Mouse (Mus musculus) embryo, embryonic 9.5 days (tissue): ENCODE measurements around the gene Zfp462.

ENCODE experiments used
- DNase-seq: peaks from one replicate; pipeline ENCODE4 v3.0.0-alpha.2; 2017; ENCODE audit errors: extremely low spot score

Gene Zfp462

DNA sequence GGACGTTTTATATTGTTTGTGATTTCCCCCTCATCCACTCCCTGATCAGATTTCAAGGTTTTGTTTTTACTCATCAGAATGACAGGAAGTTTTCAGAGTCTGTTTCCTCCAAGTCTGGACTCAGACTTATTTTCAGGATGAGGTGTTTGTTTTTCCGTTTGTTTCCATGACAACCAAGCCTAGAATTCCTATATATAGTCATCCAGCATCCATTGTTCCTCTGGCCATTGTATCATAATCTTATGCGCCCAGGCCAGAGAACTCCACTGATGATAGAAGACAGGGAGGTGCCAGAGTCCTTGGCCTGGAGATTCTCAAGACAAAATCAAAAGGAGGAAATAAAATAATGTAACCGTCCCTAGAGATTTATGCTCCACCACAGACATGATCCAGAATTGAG is 97.7 kb downstream of the Zfp462 start:
- DNase-seq = no peak

DNA sequence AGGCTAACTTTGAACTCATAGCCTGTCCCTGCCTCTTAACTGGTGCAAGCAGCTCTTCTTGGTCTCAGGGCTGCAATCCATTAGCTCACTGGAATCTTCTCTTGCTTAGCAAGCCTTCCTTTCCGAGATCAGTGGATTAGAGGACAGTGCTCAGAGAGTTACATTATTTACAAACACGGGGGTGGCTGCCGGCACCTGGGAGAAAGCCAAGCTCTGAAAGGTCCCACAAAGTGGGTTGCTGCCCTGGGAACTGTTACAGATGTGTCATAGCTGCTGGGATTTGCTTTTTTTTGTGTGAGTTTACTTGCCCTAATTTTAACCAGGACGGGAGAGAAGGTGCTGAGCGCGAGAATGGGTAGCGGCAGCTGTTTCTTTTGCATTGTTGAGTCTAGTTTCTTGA is 102.4 kb downstream of the Zfp462 start:
- no peak for DNase-seq

DNA sequence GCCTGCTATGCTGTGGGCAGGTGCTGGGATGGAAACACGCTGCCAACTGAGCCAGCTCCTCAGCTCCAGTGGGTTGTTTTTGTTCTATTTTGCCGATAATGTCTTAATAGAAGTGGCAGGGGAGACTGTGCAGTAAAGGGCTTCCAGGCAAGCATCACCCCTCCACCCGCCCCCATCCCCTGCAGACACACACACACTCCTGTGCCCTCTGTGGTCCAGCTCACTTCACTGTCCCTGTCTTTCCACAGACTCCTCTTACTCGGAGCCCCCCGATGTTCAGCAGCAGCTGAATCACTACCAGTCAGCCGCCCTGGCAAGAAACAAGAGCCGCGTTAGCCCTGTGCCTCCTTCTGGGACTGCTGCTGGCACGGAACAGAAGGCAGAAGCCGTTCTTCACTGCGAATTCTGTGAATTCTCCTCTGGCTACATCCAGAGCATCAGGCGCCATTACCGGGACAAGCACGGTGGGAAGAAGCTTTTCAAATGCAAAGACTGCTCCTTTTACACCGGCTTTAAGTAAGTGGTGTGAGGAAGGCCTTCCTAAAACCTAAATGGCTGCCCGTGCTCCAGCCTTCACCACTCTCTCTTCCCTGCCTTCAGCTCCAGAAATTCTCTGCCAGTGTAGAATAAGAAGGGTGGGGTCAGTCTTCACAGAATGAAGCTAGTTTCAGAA is 105.2 kb downstream of the Zfp462 start:
- no peak for DNase-seq

DNA sequence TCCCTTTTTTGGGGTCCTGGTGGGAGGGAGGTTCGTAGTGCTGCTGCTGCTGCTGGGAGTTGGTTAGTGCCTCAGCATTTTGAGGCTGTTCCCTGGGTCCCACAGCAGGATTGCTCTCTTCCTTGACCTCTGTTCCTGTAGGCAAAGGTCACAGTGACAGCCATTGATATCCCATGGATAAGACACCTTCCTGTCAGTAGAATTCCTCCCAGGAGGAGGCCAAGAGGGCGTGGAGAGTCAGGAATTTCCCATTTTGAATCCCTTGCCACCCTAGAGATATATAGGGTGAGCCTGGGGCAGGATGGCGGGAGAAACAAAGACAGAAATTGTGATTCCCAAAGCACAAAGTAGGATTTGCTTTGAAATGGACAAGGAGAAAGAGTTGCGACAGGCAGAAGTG is 106.5 kb downstream of the Zfp462 start:
- no peak for DNase-seq

DNA sequence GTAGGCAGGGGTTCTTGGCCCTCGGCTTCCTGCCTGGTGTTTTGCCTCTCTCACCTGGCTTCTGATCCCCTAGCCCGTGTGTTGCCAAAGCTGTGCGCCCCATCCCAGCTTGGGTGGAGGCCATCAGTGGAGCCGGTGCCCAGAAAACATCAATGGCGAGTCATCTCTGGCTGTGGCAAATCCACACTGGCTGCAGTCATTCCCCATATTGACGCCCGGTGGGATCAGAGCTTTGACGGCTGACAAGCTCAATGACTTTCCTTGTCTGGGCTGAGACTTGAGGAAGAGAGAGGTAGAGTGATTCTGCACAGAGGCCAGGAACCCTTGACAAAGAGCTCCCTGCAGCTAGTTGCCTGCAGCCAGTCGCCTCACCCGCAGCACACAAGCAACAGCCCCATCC is 107.8 kb downstream of the Zfp462 start:
- DNase-seq = no peak

DNA sequence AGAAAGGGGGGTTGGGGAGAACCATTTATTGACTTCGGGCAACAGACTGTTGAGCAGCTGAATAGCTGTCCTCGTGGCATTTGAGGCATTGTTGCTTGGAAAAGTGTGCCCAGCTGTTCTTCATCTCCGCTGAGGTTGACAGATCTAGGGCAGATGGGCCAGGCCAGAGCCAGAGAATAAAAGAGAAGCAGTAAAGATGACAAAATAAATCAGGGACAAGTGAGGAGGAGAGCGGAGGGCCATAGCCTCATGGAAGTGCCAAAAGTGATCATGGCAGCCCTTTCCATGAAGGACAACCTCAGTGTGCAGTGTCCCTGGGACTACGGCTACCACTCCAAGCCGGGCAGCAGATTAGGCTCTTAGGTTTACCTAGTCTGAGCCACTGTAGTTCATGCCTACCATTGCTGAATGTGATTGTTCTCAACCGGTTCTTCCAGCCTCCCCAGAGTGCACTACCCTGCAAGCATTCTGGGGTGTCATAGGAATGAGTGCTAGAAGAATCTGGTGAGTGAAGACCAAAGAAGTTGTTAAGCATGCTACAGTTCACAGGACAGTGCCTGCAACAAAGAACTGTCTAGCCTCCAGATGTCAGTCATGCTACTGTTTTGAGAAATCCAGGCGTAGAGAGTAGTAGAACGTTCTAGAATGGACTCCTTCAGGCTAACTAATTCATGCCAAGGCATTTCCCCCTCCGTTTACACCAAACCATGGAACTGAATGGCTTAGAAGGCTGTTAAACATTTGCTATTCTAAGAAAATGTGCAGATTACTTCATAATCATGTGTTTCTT is 113.0 kb downstream of the Zfp462 start:
- no peak for DNase-seq

DNA sequence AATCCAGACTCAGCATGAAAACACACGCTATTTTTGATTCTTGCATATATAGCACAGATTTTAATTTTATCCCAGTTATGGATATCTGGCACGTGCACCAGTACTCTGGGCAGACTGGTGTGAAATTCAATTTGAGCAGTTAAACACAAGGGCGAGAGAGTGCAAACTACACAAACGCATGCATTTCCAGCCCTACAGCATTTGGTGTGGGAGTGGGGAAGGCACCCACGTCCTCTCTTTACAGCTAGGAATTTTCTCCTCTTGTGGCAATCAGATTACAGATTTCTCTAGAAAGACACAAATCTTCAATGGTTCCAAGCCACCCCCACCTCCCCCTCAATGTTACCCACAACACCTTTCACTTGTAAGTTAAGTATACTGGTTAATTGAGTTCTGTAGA is 114.1 kb downstream of the Zfp462 start:
- no peak for DNase-seq

DNA sequence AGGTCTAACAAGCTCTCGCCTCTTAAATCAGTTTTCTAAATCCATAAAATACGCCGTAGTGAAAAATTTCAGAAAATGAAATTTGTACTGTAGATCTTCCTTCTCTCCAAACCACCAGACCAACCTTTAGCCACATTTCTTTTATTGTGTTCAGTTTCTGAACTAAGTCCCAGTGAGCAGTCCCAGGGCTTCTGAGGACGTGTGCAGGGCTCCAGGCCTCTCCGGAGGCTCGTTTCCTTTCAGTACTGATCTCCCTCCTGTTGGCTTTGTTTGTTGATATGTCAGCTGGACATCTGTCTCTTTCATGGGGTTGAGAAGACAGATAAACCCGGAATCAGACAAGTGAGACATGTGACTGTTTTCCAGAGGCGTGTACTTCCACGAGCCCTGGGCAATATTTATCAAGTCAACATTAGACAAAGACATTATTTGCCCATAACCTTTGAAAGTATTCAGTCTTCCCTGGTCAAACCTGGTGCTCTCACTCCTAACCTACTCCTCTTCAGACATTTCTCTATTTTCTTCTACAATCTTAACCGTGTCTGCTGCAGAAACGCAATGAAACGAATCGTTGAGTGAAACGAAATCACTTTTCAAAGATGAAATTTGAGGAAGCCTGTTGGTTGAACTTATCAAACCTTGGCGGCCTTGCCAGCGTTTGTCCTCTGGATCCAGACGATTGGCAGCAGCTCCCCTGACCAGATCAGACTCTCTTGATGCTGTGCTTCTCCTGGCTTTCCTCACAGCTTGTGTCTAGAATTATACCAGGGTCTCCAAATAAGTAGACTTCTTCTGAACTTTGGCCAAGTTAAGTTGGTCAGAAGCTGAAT is 121.7 kb downstream of the Zfp462 start:
- DNase-seq = no peak

DNA sequence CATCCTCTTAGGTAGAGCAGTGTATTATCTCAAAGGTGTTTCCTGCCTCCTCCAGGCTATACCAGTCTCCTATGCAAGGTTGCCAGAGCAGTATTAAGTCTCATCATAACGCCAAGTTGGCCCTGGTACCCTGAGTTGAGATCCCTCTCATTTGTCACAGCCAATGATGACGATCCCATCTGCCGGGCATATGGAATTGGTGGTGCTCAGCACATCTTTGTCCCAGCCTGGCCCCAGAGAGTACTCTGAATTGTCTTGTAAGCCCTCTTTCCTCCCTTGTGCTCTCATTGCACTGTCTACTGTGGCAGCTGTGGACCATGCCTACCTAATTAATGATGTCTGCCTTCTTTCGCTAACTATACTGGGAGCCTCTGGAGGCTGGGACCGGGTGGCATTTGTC is 126.7 kb downstream of the Zfp462 start:
- no peak for DNase-seq

DNA sequence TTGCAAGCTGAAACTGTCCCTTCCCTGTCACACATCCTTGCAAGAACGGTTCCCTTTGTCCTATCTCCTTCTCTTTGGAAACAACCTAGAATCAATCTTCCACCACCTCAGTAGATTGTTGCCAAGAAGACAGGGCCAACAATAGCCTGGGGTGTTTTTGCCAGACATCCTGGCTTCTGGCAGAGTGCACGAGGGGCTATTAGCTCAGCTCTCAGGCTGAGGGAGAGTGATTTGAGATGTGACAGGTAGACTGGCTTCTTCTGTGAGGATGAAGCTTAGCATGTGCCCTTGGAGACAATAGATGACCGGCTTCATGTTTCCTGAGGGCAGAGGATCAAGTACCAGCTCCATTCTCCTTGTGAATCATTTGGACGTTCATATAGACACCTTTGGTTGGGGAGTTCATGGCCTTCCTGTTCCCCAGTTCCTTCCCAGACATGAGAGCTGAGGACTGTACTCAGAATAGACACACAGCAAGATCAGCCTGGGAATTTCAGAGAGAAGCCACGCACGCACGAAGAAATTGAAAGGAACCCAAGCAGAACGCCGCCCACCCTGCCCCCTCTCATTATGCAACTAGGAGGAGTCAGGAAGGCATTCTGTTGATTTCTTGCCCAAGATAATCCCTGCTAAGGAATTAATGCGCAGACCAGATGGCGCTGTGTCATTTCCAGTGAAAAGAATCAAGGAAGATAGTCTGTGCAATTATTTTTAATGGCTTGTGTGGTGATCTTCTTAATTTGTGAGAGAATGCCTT is 132.5 kb downstream of the Zfp462 start:
- DNase-seq = no peak

DNA sequence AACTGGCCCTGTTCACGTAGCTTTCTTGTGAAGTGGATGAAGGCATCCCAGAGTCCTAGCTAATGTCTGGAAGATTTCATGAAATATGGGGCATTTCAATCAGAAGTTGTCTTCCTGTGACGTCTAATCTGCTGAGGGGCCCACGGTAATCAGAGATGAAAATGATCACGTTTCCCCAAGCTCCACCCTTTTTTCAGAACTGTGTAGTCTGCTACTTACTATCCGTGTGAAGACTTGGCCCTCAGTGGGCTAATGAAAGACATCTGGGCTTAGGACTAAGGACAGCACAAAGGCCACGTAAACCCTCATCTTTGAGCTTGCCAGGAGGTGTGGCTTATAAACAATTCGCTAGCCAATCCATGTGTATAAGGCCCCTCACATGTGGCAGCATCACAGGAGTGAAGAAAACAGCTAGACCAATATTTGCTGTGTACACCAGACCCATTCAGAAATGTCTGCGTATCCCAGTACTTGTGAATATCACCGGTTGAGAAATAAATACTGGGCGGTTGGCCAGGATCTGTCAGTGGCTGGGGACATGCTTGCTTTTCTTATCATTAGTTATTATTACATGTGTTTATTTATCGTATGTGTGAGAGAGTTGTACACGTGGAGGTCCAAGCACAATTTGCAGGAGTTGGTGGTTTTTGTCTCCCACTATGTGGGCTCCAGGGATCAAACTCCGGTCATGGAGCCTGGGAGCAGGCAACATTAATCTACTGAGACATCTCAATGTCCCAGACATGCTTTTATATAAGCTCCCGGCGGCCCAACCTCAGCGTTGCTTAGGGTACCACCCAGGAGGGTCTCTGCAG is 133.3 kb downstream of the Zfp462 start:
- DNase-seq = no peak

DNA sequence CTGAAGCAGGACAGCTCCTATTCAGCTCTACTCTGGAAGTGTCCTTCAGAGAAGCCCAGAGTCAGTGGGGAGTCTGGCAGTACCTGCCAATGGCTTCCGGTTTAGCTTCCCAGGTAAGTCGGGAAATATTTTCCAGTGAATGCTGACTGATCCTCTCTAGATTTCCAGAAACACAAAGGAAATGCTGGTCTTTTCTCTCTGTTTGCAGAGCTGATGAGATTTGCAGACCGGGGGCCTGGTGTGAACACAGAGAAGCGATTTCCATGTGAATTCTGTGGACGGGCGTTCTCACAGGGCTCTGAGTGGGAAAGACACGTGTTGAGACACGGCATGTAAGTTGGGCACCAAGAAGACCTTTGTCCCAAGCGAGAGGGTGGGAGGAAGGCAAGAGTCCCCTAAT is 134.2 kb downstream of the Zfp462 start:
- DNase-seq = no peak

DNA sequence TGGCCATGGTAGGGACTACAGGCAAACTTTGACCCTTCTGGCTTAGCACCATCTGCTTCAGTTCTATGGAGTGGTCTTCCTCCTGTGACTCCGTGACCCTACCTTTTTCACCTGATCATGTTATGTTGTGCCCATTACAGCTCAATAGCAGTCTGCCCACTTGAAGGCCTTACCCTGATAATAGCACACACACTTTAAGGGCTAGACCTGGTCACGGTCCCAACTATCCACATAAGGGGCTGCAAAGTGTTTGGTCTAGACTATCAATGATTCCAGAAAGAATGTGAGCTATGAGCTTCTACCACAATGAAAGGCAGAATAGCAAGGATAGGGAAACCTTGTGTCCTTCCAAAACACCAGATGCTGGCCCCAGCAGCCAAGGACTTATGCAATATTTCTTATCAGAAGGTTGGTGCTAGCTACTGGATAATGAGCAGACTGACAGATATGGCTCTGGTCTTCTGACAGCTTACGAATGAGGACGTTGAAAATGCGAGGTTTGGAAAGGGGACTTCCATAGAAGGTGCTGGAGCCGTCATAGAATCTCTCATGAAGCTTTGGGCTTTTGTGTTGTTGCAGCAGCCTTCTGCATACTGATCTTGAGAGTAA is 139.3 kb downstream of the Zfp462 start:
- no peak for DNase-seq

DNA sequence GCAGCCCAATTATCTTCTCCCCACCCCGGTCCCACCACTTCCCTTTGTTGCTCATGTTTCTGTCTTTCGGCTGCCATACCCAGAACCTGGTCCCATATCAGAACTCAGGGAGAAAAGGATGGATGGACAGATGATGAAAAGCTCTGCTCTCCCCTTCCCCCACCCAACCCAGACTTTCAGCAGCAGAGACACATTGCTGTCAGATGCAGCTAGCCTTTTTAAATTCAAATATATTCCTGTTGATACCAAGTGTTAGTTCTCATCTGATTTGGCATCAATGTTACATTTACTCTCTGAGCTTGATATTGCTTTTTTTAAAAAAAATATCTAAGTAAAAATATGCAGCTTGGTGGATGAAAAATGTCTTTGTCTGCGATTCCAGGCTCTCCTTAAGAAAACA is 143.3 kb downstream of the Zfp462 start:
- DNase-seq = no peak

DNA sequence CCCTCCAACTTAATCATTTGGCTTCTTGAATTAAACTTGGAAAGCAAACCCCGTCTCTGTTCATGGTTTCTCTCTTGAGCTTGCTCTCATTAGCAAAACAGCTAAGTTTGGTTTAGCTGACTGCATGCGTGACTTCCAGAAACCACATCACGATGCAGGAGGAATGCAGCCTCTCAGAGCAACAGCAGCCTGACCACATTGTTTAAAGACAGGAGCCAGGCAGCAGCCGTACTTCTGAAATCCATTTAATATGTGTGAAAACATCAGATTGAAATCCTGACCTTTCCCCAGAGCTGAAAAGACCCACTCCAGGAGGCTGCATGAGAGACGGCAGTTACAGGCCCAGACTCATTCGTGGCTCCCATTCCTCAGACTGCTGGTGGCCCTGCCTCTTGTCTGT is 144.1 kb downstream of the Zfp462 start:
- DNase-seq = no peak

DNA sequence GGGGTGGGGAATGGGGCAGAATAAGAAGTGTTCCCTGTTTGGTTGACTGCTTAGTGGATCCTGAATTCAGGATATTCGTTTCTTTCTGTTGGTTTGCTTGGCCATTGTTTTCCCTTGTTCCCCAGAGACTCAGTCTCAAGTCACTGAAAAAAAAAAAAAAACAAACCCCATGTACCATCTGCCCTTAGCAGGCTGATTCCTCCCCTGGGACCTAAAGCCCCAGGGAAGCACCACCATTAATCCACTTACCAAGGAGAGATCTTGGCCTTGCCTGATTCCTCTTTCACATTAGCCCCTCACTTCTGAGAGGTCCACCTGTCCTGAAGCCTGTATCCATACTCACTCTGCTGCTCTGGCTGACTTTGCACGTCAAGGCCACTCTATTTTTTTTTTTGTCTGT is 152.3 kb downstream of the Zfp462 start:
- DNase-seq = no peak

DNA sequence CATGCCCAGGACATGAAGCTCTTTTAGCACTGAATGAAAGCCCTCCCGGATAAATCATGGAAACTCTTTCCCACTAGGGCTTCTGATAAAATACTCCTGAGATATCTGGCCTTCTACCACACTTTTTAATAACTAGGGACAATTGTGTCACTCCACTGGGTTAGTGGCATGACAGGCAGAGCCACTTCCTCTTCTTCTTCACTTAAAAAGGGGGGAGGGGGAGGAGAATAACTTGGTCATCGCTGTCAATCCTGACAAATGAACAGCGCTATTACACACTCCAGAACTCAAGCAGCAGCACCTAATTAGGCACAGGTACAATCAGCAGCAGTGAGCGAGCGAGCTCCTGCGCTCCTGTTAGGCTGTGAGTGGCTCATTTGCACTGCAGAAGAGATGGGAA is 153.5 kb downstream of the Zfp462 start:
- no peak for DNase-seq

DNA sequence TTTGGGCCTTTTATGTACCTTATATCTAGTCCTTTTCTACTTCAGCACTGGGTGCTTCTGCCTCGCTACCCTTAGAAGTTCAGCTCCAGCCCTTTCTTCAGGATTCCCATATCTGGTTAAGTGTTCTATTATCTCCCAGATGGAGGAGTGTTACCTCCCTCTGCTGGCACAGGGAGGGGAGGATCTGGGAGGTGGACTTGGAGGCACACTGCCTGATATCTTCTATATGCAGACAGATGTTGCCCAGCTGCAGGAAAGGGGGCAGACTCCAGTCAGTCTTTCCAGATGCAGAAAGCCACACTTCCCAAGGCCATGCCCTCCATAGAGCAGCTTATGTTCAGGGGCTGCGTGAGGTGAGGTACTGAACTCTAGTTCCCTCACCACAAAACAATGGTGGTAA is 156.0 kb downstream of the Zfp462 start:
- DNase-seq = no peak

DNA sequence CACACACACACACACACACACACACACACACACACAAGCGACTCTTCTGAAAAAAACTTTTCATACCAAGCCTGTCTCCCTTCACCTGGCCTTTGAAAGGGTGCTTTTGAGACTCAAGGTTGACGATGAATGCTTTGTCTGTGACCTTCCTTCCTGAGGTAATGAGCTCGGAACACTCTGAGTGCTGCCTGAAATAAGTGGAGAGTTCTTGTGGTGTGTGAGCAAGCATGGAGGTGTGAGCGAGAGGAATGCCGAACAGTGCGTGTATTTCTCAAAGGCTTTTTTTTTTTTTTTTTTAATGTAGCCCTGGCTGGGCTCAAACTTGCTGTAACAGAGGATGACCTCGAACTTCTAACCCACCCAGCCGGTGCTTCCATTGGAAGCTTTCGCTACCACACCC is 156.8 kb downstream of the Zfp462 start:
- no peak for DNase-seq

DNA sequence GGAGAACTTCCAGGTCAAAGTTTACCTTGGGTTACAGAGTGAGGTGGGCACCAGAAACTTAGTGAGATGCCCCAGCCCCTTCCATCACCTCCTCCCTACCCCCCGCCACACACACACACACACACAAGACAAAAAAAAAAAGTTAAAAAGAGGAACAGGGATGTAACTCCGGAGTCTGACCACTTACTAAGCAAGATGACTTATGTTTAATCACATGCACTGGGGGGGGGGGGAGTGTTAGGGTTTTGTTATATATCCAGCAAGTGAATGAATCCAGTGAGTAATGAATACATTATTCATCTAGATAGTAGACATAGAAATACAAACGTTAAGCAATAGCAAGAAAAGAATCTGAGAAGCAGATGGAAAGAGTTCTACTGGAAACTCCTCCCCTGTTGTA is 157.5 kb downstream of the Zfp462 start:
- DNase-seq = no peak

DNA sequence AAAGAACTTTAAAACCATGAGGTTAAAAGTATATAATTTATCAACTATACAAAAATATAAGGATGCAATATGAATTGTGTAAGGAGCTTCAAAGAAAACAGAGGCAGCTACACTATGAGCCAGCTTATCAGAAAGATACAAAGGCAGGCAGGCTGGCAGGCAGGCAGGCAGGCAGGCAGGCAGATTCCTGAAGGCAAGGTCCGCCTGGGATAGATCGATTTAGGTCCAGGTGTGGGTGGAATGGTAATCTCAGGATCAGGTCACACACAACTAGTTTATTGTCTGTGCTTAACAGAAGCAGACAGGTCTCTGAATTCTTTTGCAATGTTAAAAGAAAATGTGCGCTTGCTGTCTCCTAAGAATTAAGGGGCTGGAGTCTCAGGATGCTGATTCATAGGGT is 158.7 kb downstream of the Zfp462 start:
- DNase-seq = no peak
